Mouse (Mus musculus): ENCODE results near the gene Eml6. TPM values are rescaled to one million over a fixed set of nuclear protein-coding genes. Genes with fewer than 3 reads are reported as not detected.
"Not testable (repeated sequence)": the region's sequence is repeated elsewhere in the genome, so short reads cannot be mapped to it uniquely, and the experiment has no call there.

The Eml6 gene
- total and polyA plus RNA-seq, 3 experiments, result under 0.01 to 0.22 TPM; not detected in 1

GRCm38 (mm10) chr11:29765063-29765462 is 260.8 kb downstream of the Eml6 start:
- no peaks in the 10 kb centered on the region for H3K9me3 ChIP-seq (replicated peaks)
- ATAC-seq (ENCODE audit: extremely low read depth, insufficient number of reproducible peaks, low FRiP score, poor library complexity, severe bottlenecking) (no peak), DNase-seq (ENCODE audit: low spot score) (no peak)
- peaks cover 3% of the 10 kb centered on the region; the same call in 1 of the 2 replicates for H3K4me1 ChIP-seq (ENCODE audit: insufficient read depth, low read depth, low read length)
- H3K36me3 ChIP-seq (replicated peaks), result no peaks in the 10 kb centered on the region
- H3K27me3 ChIP-seq (ENCODE audit: insufficient read depth, low read length), result peaks cover 10% of the 10 kb centered on the region
- H3K4me3 ChIP-seq (ENCODE audit: low read depth, low read length), result no peak overlapping the region
- TF ChIP-seq GATA2 (IDR thresholded peaks at IDR 0.05; ENCODE audit: borderline replicate concordance, low read depth, low read length) (no peak), CTCF (IDR thresholded peaks at IDR 0.05; ENCODE audit: low read depth, low read length) (no peak), POLR2AphosphoS5 (IDR thresholded peaks at IDR 0.05; ENCODE audit: insufficient replicate concordance, low read depth, low read length) (no peak), GATA1 (IDR thresholded peaks at IDR 0.05; ENCODE audit: borderline replicate concordance, low read length) (no peak), TAL1 (conservative IDR thresholded peaks at IDR 0.05; ENCODE audit: low read depth, low read length) (no peak)

DNA sequence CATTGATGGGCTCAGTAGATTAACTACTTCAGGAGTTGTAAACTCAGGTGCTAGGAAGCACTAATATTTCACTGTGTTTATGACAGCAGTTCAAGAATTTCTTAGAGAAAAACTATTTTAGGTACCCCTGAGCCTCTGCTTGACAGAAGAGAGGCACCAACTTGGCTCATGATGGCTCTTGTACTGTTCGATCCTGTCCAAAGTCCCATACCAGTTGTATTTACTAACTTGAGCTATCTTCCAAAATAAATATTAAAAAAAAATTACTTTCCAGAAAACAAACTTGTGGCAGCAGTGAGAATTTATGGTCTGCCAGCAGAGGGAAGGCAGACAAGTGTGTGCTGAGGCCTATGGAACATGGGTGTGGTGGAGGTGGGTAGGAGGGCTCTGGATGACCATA is 263.1 kb downstream of the Eml6 start:
- H3K4me1 ChIP-seq (ENCODE audit: insufficient read depth, low read depth, low read length), result no peaks in the 10 kb centered on the region
- peaks cover 15% of the 10 kb centered on the region for H3K27me3 ChIP-seq (ENCODE audit: insufficient read depth, low read length)
- H3K9me3 ChIP-seq (replicated peaks), result no peaks in the 10 kb centered on the region
- DNase-seq (ENCODE audit: low spot score) (no peak), ATAC-seq (ENCODE audit: extremely low read depth, insufficient number of reproducible peaks, low FRiP score, poor library complexity, severe bottlenecking) (no peak)
- TF ChIP-seq GATA1 (IDR thresholded peaks at IDR 0.05; ENCODE audit: borderline replicate concordance, low read length), result no peak
- TF ChIP-seq CTCF (IDR thresholded peaks at IDR 0.05; ENCODE audit: low read depth, low read length), result no peak
- no peak for TF ChIP-seq POLR2AphosphoS5 (IDR thresholded peaks at IDR 0.05; ENCODE audit: insufficient replicate concordance, low read depth, low read length)
- TF ChIP-seq TAL1 (conservative IDR thresholded peaks at IDR 0.05; ENCODE audit: low read depth, low read length), result no peak
- TF ChIP-seq GATA2 (IDR thresholded peaks at IDR 0.05; ENCODE audit: borderline replicate concordance, low read depth, low read length), result no peak
- no peak overlapping the region for H3K4me3 ChIP-seq (ENCODE audit: low read depth, low read length)
- no peaks in the 10 kb centered on the region for H3K36me3 ChIP-seq (replicated peaks)

DNA sequence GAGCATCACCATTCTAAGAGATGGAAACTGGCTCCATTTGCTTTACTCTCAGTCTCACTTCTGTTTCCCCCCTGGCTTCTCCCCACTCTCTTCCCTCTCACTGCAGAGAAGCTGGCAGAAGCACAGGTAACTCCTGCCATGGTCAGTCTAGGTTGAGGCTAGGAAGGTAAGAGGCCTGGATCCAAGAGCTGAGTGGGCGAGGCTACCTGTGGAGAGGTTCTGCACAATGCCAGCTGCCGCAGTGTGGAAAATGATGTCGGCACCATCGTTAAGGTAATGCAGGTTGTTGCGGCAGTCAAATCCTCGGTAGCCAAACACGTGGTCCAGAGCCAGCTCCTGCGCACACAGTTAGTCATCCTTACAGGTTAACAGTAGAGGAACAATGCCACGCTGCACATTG is 264.4 kb downstream of the Eml6 start:
- no peak for DNase-seq (ENCODE audit: low spot score)
- Histone ChIP-seq H3K4me1 (ENCODE audit: insufficient read depth, low read depth, low read length) (no peaks in the 10 kb centered on the region), H3K9me3 (replicated peaks) (no peaks in the 10 kb centered on the region), H3K36me3 (replicated peaks) (no peaks in the 10 kb centered on the region), H3K4me3 (ENCODE audit: low read depth, low read length) (no peak overlapping the region), H3K27me3 (ENCODE audit: insufficient read depth, low read length) (peaks cover 13% of the 10 kb centered on the region)
- no peak for TF ChIP-seq GATA2 (IDR thresholded peaks at IDR 0.05; ENCODE audit: borderline replicate concordance, low read depth, low read length)
- no peak for TF ChIP-seq TAL1 (conservative IDR thresholded peaks at IDR 0.05; ENCODE audit: low read depth, low read length)
- no peak for TF ChIP-seq GATA1 (IDR thresholded peaks at IDR 0.05; ENCODE audit: borderline replicate concordance, low read length)
- TF ChIP-seq CTCF (IDR thresholded peaks at IDR 0.05; ENCODE audit: low read depth, low read length), result no peak
- no peak for TF ChIP-seq POLR2AphosphoS5 (IDR thresholded peaks at IDR 0.05; ENCODE audit: insufficient replicate concordance, low read depth, low read length)
- no peak for ATAC-seq (ENCODE audit: extremely low read depth, insufficient number of reproducible peaks, low FRiP score, poor library complexity, severe bottlenecking)

- no peak for TF ChIP-seq GATA1 (IDR thresholded peaks at IDR 0.05; ENCODE audit: borderline replicate concordance, low read length)
- TF ChIP-seq GATA2 (IDR thresholded peaks at IDR 0.05; ENCODE audit: borderline replicate concordance, low read depth, low read length), result no peak
- TF ChIP-seq TAL1 (conservative IDR thresholded peaks at IDR 0.05; ENCODE audit: low read depth, low read length), result no peak
- TF ChIP-seq CTCF (IDR thresholded peaks at IDR 0.05; ENCODE audit: low read depth, low read length), result no peak
- no peak for TF ChIP-seq POLR2AphosphoS5 (IDR thresholded peaks at IDR 0.05; ENCODE audit: insufficient replicate concordance, low read depth, low read length)
- H3K4me1 ChIP-seq (ENCODE audit: insufficient read depth, low read depth, low read length), result no peaks in the 10 kb centered on the region
- H3K27me3 ChIP-seq (ENCODE audit: insufficient read depth, low read length), result peaks cover 15% of the 10 kb centered on the region
- DNase-seq (ENCODE audit: low spot score) (no peak), ATAC-seq (ENCODE audit: extremely low read depth, insufficient number of reproducible peaks, low FRiP score, poor library complexity, severe bottlenecking) (no peak)
- H3K9me3 ChIP-seq (replicated peaks), result no peaks in the 10 kb centered on the region
- H3K4me3 ChIP-seq (ENCODE audit: low read depth, low read length), result no peak overlapping the region
- H3K36me3 ChIP-seq (replicated peaks), result no peaks in the 10 kb centered on the region
Measured at GRCm38 (mm10) chr11:29758617-29759016, 267.2 kb downstream of the Eml6 start.

DNA sequence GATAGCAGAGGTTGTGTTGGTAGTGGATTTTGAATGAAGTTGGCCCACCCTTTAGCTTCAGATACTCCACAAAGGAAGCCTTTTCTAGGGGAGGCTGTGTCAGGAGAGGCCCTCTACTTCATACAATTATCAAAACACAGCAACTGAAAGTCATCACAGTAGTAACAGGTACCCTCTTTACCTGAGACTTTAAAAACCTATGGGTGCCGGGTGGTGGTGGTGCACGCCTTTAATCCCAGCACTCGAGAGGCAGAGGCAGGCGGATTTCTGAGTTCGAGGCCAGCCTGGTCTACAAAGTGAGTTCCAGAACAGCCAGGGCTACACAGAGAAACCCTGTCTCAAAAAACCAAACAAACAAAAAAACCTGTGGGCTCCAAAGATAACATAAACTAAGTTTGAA is 269.8 kb downstream of the Eml6 start:
- H3K36me3 ChIP-seq (replicated peaks); ATAC-seq (ENCODE audit: extremely low read depth, insufficient number of reproducible peaks, low FRiP score, poor library complexity, severe bottlenecking); DNase-seq (ENCODE audit: low spot score); H3K9me3 ChIP-seq (replicated peaks); H3K4me1 ChIP-seq (ENCODE audit: insufficient read depth, low read depth, low read length); H3K4me3 ChIP-seq (ENCODE audit: low read depth, low read length): not testable (repeated sequence)
- peaks cover 13% of the 10 kb centered on the region; the same call in 1 of the 2 replicates for H3K27me3 ChIP-seq (ENCODE audit: insufficient read depth, low read length)

- TF ChIP-seq POLR2AphosphoS5 (IDR thresholded peaks at IDR 0.05; ENCODE audit: insufficient replicate concordance, low read depth, low read length) (no peak), GATA1 (IDR thresholded peaks at IDR 0.05; ENCODE audit: borderline replicate concordance, low read length) (no peak), CTCF (IDR thresholded peaks at IDR 0.05; ENCODE audit: low read depth, low read length) (no peak), GATA2 (IDR thresholded peaks at IDR 0.05; ENCODE audit: borderline replicate concordance, low read depth, low read length) (no peak), TAL1 (conservative IDR thresholded peaks at IDR 0.05; ENCODE audit: low read depth, low read length) (no peak)
- peaks cover 2% of the 10 kb centered on the region; the same call in 1 of the 2 replicates for H3K27me3 ChIP-seq (ENCODE audit: insufficient read depth, low read length)
- H3K4me1 ChIP-seq (ENCODE audit: insufficient read depth, low read depth, low read length), result no peaks in the 10 kb centered on the region
Measured at GRCm38 (mm10) chr11:29751648-29752611, 273.9 kb downstream of the Eml6 start.

More at GRCm38 (mm10) chr11:29751648-29752611, 273.9 kb downstream of the Eml6 start:
- Histone ChIP-seq H3K36me3 (replicated peaks) (peaks cover 6% of the 10 kb centered on the region), H3K9me3 (replicated peaks) (no peaks in the 10 kb centered on the region), H3K4me3 (ENCODE audit: low read depth, low read length) (no peak overlapping the region)
- ATAC-seq (ENCODE audit: extremely low read depth, insufficient number of reproducible peaks, low FRiP score, poor library complexity, severe bottlenecking), result no peak
- DNase-seq (ENCODE audit: low spot score), result no peak

All from G1E (cell line).